In genomic region chr4:129821087-129821616, GRCm38 (mm10) we compare ENCODE assay signal across 8 mouse cellular contexts. TPM values are rescaled to one million over a fixed set of nuclear protein-coding genes. Genes with fewer than 3 reads are reported as not detected.
A peak's percentile ranks its signal among the peaks of the same experiment; 100 is the strongest.
DNase-seq lines count a peak whose midpoint lies in the region; ATAC-seq and TF ChIP-seq lines count a peak whose summit lies in the region.

No protein-coding gene starts in this region.

- peak; percentile 64 for DNase-seq in lung, postnatal 0 days (ENCODE audit: low spot score)
- DNase-seq in lung, adult 18-20 months: no peak
- peak; percentile 39 to 45 for DNase-seq in adrenal gland, postnatal 36 days
- DNase-seq in forebrain, postnatal 0 days: peak; percentile 18
- DNase-seq in testis, postnatal 10 days (ENCODE audit: low spot score): peak; percentile 54
- no peak for DNase-seq in layer of hippocampus, adult 8-10 months (ENCODE audit: low spot score in 2 of 2)
- no peak for DNase-seq in left cerebral cortex, postnatal 10 days (ENCODE audit: extremely low spot score in 1 of 2, low spot score in 2 of 2)

- TF ChIP-seq EP300 in lung, postnatal 0 days (IDR thresholded peaks at IDR 0.05): no peak

- H3K4me1 ChIP-seq in lung, postnatal 0 days (ENCODE audit: insufficient read depth, low read depth, low read length): peaks cover 16% of the 10 kb centered on the region; the same call in 1 of the 2 replicates
- peaks cover 14% of the 10 kb centered on the region for H3K4me1 ChIP-seq in forebrain, postnatal 0 days (ENCODE audit: insufficient read depth)
- peaks cover 37% of the 10 kb centered on the region for H3K4me1 ChIP-seq in liver, embryonic 16.5 days (ENCODE audit: control insufficient read depth, low read depth, low read length)

- H3K36me3 ChIP-seq in lung, postnatal 0 days (ENCODE audit: insufficient read depth, low read length): no peaks in the 10 kb centered on the region
- no peaks in the 10 kb centered on the region for H3K36me3 ChIP-seq in forebrain, postnatal 0 days (ENCODE audit: insufficient read depth)
- H3K36me3 ChIP-seq in liver, embryonic 16.5 days (ENCODE audit: control insufficient read depth, insufficient read depth): no peaks in the 10 kb centered on the region

- no peaks in the 10 kb centered on the region for H3K9me3 ChIP-seq in lung, postnatal 0 days (ENCODE audit: low read length)
- no peaks in the 10 kb centered on the region for H3K9me3 ChIP-seq in forebrain, postnatal 0 days (ENCODE audit: low read length)
- H3K9me3 ChIP-seq in liver, embryonic 16.5 days (replicated peaks; ENCODE audit: control insufficient read depth, low read length): no peaks in the 10 kb centered on the region

- intact Hi-C loops in left cerebral cortex, postnatal 10 days (cut with DNase I): loop anchor here (5.0 kb wide), 1 partner anchor 34 kb away; no protein-coding TSS in a partner anchor

- peak overlapping the region; percentile 89 for H3K4me3 ChIP-seq in lung, postnatal 0 days (ENCODE audit: low read depth, low read length)
- peak overlapping the region; percentile 98 for H3K4me3 ChIP-seq in forebrain, postnatal 0 days (ENCODE audit: low read depth, low read length)
- H3K4me3 ChIP-seq in liver, embryonic 16.5 days (ENCODE audit: low read depth, low read length): peak overlapping the region; percentile 80

- H3K9ac ChIP-seq in lung, postnatal 0 days (replicated peaks; ENCODE audit: low read depth): peak overlapping the region; percentile 94
- H3K9ac ChIP-seq in forebrain, postnatal 0 days: peak overlapping the region; percentile 79
- peak overlapping the region; percentile 95 for H3K9ac ChIP-seq in liver, embryonic 16.5 days (ENCODE audit: low read depth, low read length)

- no peak for ATAC-seq in lung, postnatal 0 days
- ATAC-seq in forebrain, postnatal 0 days: no peak
- ATAC-seq in liver, embryonic 16.5 days (ENCODE audit: low read depth): no peak

- H3K4me2 ChIP-seq in lung, postnatal 0 days (replicated peaks; ENCODE audit: low read depth, low read length): peak overlapping the region; percentile 65
- peak overlapping the region; percentile 77 for H3K4me2 ChIP-seq in forebrain, postnatal 0 days (ENCODE audit: low read depth)
- peak overlapping the region; percentile 67 for H3K4me2 ChIP-seq in liver, embryonic 16.5 days (ENCODE audit: low read depth, low read length)

- no peak for TF ChIP-seq CTCF in lung, postnatal 0 days (IDR thresholded peaks at IDR 0.05)
- no peak for TF ChIP-seq CTCF in forebrain, postnatal 0 days (IDR thresholded peaks at IDR 0.05; ENCODE audit: low read depth)

- no peaks in the 10 kb centered on the region for H3K27me3 ChIP-seq in lung, postnatal 0 days (replicated peaks; ENCODE audit: insufficient read depth, low read length)
- no peaks in the 10 kb centered on the region for H3K27me3 ChIP-seq in forebrain, postnatal 0 days (ENCODE audit: insufficient read depth, low read length)
- H3K27me3 ChIP-seq in liver, embryonic 16.5 days (ENCODE audit: control insufficient read depth, insufficient read depth, low read depth, low read length): no peaks in the 10 kb centered on the region

- under 1% methylated on average over 16 of the region's 16 CpGs for WGBS in lung, postnatal 0 days
- under 1% methylated on average over 16 of the region's 16 CpGs for WGBS in forebrain, postnatal 0 days
- under 1% methylated on average over 16 of the region's 16 CpGs for WGBS in liver, embryonic 16.5 days (ENCODE audit: insufficient replicate concordance)

- H3K27ac ChIP-seq in lung, postnatal 0 days (ENCODE audit: low read length): peak overlapping the region; percentile 99
- H3K27ac ChIP-seq in forebrain, postnatal 0 days (ENCODE audit: low read depth, low read length): no peak overlapping the region; the same call in 1 of the 2 replicates
- H3K27ac ChIP-seq in liver, embryonic 16.5 days (ENCODE audit: low read length): peak overlapping the region; percentile 92

RNA-seq across cellular contexts. Expression of gene Ptp4a2, which starts 10.1 kb away (rescaled TPM):
- 318 and 349 TPM in 2 replicates for polyA plus RNA-seq in lung, postnatal 0 days (2015; fragmentation: Nextera tagmentation; extraction: Ambion mirVana)
- total RNA-seq in adrenal gland, postnatal 36 days (2021): 100 to 1,000 TPM; 311 to 416 TPM
- 123 and 131 TPM in 2 replicates for total RNA-seq in forebrain, postnatal 0 days (2014; rRNA removed)
- 252 and 270 TPM in 2 replicates for polyA plus RNA-seq in forebrain, postnatal 0 days (2015; fragmentation: Nextera tagmentation; extraction: Ambion mirVana)
- polyA plus RNA-seq in liver, embryonic 16.5 days (2015; fragmentation: Nextera tagmentation; extraction: Ambion mirVana): 143 and 159 TPM in 2 replicates
- total RNA-seq in layer of hippocampus, adult 8-10 months (2022): 100 to 1,000 TPM; 138 to 173 (median 144) TPM
- 100 to 1,000 TPM; 123 to 131 TPM for total RNA-seq in left cerebral cortex, postnatal 10 days (2021)

Comparison
In these comparisons a context has a peak if more than half of its experiments do, and no peak if none do; other contexts are left out.
1. DNase-seq: peak in lung, postnatal 0 days (single experiment), adrenal gland, postnatal 36 days (2 of 2), forebrain, postnatal 0 days (single experiment) and testis, postnatal 10 days (single experiment); none in lung, adult 18-20 months (0 of 2), layer of hippocampus, adult 8-10 months (0 of 2) and left cerebral cortex, postnatal 10 days (0 of 2).
2. Peak in every context shown above with its lines, with median percentiles within 50 percentile points of each other: H3K4me2 ChIP-seq, H3K4me3 ChIP-seq and H3K9ac ChIP-seq.